Mouse (Mus musculus) adrenal gland, adult 18-20 months (tissue): Measurements from ENCODE around the gene Cenpt. TPM values are rescaled to one million over a fixed set of nuclear protein-coding genes. Genes with fewer than 3 reads are reported as not detected.
"Not testable (repeated sequence)": the region's sequence is repeated elsewhere in the genome, so short reads cannot be mapped to it uniquely, and the experiment has no call there.

Source experiments
- DNase-seq, 2 experiments: peaks; one replicate each; pipeline ENCODE4 v3.0.0; 2021 to 2022; ENCODE audit warnings: low spot score in 2 of 2
- total RNA-seq, 2 experiments: library from RNA; stranded (reverse); gene quantifications; 1 replicate in 1 of 2; 2 replicates in 1 of 2; pipeline ENCODE4 v1.2.3; 2021

Gene Cenpt
- total RNA-seq, 2 experiments from 2014 or later, result 5.9 to 6.5 TPM

DNA sequence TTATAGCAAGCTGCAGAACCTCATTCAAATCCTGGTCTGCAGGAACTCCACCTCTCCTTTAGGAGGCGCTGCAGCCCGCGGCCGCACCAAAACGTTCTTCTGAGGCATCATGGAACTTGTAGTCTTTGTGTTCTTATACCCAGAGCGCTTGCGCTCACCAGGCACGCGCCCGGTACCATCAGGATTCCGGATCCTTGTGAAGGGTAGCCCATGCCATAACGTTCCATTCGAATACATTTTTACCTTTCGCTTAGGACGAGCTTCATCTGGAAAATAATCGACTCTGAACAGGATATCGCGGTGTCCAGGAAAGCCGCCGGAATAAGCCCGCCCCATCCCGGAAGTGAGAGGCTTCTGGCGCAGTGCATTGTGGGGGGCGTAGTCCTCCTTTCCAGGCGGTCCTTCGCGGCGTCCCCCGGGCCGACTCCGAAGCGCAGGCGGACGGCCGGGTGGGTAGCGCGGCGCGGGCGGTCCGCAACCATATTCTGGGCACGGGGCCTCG is 1.7 kb upstream of the Cenpt start, which contains the start of gene Thap11:
TSS of gene Thap11 (plus strand) at position 418 of the 502 bp plus-strand sequence.
- peak; percentile 86 to 89 for DNase-seq

DNA sequence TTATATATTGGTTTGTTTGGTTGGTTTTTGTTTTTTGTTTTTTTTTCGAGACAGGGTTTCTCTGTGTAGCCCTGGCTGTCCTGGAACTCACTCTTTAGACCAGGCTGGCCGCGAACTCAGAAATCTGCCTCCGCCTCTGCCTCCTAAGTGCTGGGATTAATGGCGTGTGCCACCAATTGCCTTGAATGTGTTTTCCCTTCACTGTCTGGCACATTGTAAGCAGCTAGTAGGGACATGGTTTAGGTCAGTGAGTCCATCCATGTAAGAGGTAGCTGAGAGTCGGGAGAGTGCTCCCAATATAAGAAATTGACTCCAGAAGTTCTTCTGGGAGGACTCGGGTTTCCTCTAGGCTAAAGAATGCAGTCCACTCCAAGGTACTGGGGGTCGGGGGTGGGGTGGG is 1.2 kb upstream of the Cenpt start:
- no peak for DNase-seq

DNA sequence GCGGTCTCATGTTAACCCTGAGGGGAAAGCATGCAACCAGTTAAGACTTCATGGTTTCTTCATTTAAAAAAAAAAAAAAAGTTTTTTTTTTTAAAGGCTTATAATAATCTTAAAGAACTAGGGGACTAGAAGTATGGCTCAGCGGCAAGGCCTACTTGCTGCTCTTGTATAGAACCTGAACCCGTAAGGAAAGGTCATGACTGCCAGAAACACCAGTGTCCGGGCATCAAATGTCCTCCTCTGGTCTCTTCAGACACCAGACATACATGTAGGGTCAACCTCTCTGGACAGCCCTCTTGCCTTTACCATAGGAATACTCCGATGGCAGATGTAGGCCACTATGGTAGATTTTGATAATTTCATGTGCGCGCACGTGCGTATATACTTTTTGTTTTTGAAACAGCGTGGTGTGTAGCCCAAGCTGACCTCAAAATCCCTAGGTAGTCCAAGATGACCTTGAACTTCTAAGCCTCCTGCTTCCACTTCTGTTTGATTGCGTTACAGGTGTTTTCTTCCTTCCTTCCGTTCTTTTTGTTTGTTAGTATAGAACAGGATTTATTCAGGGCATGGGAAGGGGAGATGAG is 840 bp downstream of the Cenpt start:
- no peak for DNase-seq

DNA sequence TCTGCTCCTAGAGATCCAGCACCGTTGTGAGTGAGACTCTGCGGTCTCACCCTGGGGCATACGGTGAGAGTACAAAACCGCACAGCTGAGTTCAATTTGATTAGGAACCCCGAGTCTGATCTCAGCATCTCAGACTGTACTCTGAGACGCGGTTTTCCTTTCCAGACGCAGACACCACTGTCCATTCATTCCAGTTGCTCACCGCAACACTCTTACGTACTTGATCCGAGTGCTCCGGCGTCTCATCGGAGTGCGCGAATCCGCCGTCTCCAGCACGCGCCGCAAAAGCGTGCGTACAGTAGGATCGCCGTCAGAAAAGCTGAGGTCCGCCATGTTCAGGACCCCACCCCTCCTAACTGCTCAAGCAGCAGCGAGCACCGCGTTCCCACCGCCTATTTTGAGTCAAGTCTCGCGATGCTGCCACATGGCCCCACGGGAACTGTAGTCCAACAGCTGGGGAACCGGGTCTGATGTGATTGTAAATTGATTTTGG is 1.4 kb downstream of the Cenpt start:
- DNase-seq, result peak; percentile 83 to 87

- no peak for DNase-seq
These were observed 2.5 kb downstream of the Cenpt start for GRCm38 (mm10) chr8:105850611-105851010.

- no peak for DNase-seq
These were observed 3.1 kb downstream of the Cenpt start for GRCm38 (mm10) chr8:105850014-105850413.

- DNase-seq, result no peak
These were observed 6.4 kb downstream of the Cenpt start for GRCm38 (mm10) chr8:105846678-105847077.

GRCm38 (mm10) chr8:105839209-105839608 is 13.9 kb downstream of the Cenpt start:
- DNase-seq, result no peak

DNA sequence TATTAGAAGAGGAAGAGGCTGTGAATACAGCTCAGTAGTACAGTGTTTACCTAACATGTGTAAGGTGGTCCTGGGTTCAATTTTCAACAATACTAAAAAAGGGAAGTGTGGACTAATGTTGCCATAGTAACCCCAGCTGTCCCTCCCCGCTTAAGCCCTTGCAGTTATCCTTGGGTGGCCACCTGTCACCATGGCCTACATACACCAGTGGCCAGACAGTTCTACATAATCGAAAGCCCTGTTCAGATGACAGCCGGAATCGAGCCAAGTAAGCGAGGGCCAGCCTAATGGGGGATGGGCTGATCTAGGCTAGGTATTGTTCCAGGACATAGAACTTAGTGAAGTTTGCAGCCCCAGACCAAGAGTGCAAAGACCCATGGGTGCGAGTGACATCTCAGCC is 16.1 kb downstream of the Cenpt start:
- no peak for DNase-seq

DNA sequence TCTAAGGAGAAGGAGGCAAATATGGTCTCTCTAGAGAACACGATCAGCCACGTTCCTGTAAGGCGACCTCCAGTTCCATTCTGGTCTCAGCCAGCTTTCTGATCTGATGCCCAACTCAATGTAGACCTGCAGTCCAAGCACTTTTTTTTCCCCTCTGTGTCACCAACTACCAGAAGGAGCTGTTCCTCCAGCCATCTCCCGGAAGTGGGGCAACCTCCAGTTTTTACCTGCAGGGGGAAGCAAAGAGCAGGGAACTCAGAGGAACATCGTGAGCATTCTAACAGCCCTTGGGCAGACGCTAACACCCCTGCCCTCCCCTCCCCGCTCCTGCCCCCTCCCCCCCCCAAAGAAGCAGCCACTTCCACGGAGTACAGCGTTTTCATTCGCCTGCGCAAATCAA is 17.8 kb downstream of the Cenpt start:
- peak; percentile 75 to 78 for DNase-seq

GRCm38 (mm10) chr8:105833740-105834139 is 19.3 kb downstream of the Cenpt start:
- not testable (repeated sequence) for DNase-seq

DNA sequence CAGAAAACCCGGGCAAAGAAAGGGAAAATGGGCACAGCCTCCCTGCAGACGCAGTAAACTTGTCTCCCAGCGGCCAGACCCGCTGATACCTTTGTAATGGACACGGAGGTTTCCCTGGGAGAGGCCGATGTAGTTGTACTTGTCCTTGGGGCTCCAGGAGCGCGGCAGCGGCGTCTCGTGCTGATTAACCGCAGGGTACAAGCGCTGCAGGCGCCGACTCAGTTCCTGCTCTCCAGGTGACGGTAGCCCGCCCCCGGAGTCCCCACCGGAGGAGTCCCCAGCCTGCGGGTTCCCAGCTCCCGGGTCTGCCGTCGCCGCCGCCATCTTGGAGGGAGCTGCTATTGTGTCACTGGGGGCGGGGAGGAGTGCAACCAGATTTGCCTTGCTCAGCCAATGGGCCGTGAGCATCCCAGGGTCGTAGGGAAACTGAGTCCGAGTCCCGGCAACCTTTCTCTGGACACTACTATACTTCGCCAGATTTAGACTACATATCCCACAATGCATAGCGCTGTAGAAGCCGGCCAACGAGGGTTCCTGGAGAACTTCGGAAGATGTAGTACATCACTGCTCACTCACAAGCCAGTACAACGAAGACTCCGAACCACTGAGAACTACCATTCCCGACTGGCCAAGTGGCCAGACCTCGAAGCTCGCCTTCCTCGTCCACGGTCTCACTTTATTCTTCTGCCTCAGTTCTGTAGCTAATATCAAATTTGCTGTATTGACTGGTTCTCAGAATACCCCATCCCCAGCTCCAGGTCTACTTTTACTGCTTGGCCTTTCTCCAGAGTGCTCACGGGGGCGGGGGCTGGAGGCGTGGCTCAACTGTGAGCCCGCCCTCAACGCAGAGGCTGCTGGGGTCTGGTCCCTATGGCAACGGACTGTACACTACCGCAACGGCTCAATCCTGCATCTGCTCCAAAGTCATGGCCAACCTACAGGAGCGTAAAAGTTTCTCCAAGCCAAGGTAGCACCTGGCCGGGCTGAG is 25.9 kb downstream of the Cenpt start, which contains the start of the genes Ranbp10 and Tsnaxip1:
TSS of gene Ranbp10 (minus strand) at position 490 of the 988 bp plus-strand sequence.
TSS of gene Tsnaxip1 (plus strand) at position 871 of the 988 bp plus-strand sequence.
- peak; percentile 89 for DNase-seq

GRCm38 (mm10) chr8:105826379-105826778 is 26.7 kb downstream of the Cenpt start:
- no peak for DNase-seq

DNA sequence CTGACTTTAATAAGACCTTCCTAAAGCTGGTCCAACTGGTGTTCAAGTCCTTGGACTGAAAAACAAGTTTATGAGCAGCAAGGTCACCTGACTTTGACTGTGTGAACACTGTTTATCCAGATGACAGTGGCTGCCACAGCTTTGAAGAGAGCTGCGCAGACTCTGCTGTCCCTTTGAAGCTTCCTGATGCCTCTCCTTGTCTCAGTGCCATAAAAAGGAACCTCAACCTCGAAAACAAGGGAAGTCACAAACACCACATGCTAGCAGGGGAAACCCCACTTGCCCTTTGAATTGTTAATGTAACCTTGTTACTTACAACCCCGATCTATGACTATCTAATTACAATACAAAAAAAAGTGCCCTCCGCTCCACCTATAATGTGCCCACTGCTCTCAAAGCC is 27.6 kb downstream of the Cenpt start:
- DNase-seq, result no peak

GRCm38 (mm10) chr8:105820925-105821324 is 32.2 kb downstream of the Cenpt start:
- no peak for DNase-seq

DNA sequence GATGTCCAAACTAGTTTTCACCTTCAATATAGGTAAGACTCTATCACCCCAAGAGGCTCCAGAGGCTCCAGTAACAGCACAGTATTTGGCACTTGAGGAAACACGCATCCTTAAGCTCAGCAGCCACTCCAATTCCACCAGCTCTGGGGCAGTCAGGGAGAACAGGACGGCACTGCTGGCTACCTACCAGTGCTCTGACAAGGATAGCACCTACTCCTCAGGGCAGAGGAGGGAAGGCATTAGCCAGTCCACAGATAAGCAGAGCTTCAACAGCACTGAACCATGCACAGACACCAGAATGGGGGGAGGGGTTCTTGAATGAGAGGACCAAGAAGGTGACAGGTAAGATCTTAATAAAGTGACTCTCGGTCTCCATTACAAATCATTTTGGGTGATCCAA is 33.4 kb downstream of the Cenpt start:
- DNase-seq, result no peak

- DNase-seq, result no peak
These were observed 39.8 kb downstream of the Cenpt start for GRCm38 (mm10) chr8:105813241-105813640.

DNA sequence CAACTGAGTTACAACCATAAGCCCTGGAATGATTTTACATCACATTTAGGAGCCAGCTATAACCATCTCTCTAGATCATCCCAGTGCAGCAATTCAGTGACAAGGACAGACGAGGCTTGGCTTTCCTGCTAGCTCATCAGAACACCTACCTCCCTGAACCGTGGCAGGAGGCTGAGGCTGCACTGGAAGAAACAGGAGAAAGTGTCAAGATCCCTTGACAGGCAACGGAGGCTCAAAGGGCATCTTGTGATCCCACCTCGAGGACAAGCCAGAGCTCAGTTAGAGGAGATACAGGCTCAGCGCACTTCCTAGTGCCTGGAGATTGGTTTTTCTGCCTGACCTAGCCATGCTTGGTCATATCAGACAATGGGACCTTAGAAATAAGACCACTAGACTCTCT is 40.6 kb downstream of the Cenpt start:
- DNase-seq, result no peak

- DNase-seq, result no peak
These were observed 41.5 kb downstream of the Cenpt start for GRCm38 (mm10) chr8:105811543-105811942.

GRCm38 (mm10) chr8:105811061-105811460 is 42.0 kb downstream of the Cenpt start:
- DNase-seq, result no peak

DNA sequence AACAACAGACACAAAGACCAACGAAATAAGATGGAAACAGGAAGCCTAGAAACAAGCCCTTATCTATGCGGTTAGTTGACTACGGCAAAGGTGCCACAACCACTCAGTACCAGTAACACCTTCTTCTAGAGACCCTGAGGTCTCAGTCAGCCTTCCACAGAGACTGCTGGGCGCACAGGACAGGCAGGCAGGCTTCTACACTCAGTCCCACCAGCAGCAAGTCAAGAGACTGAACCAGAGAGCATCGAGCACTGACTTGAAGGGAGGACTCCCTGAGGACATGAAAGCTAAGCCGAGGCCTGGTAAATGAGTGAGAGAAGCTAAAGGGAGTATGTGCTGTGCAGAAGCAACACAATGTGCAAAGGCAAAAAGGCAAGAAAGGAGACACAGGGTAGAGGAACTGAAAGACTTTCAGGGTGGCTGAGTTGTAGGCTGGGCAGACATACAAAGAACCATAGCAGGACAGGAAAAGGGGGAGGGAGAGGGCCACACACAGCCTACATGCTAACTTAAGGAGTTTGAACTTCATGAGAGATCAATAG is 42.8 kb downstream of the Cenpt start:
- no peak for DNase-seq
